Mouse (Mus musculus) layer of hippocampus, postnatal 36 days (tissue): Measurements from ENCODE around the gene Dnajb6. TPM values are rescaled to one million over a fixed set of nuclear protein-coding genes. Genes with fewer than 3 reads are reported as not detected.

Source experiments
- DNase-seq, 2 experiments: peaks; one replicate each; pipeline ENCODE4 v3.0.0; 2022
- total RNA-seq, 2 experiments: library from RNA; stranded (reverse); gene quantifications; 2 replicates each; pipeline ENCODE4 v1.2.3; 2021

Gene Dnajb6
- total RNA-seq, 2 experiments from 2014 or later, result 173 to 183 TPM

- no peak for DNase-seq
Observed at GRCm38 (mm10) chr5:29853035-29853434, 117.5 kb downstream of the Dnajb6 start.

GRCm38 (mm10) chr5:29854376-29854775 is 118.9 kb downstream of the Dnajb6 start:
- no peak for DNase-seq

GRCm38 (mm10) chr5:29854971-29855370 is 119.5 kb downstream of the Dnajb6 start:
- DNase-seq, result no peak

GRCm38 (mm10) chr5:29861522-29861921 is 126.0 kb downstream of the Dnajb6 start:
- DNase-seq, result no peak

- DNase-seq, result no peak
Observed at GRCm38 (mm10) chr5:29862388-29862787, 126.9 kb downstream of the Dnajb6 start.

- DNase-seq, result no peak
Observed at GRCm38 (mm10) chr5:29864291-29864737, 128.8 kb downstream of the Dnajb6 start.

GRCm38 (mm10) chr5:29864994-29865393 is 129.5 kb downstream of the Dnajb6 start:
- DNase-seq, result no peak

Other genes starting within 250 kb of the Dnajb6 start
- gene Ube3c, start 166.4 kb upstream of the Dnajb6 start, total RNA-seq, result 10 to 100 TPM; 78.1 to 79.5 TPM
- 1 to 10 TPM in 1 of 2 experiments, not detected in 1; 1.6 TPM for gene Gm5129, start 248 bp downstream of the Dnajb6 start, total RNA-seq